Mouse (Mus musculus): ENCODE results near the gene Pak1ip1. TPM values are rescaled to one million over a fixed set of nuclear protein-coding genes. Genes with fewer than 3 reads are reported as not detected.
"Not testable (repeated sequence)": the region's sequence is repeated elsewhere in the genome, so short reads cannot be mapped to it uniquely, and the experiment has no call there.

The Pak1ip1 gene
- polyA plus RNA-seq, 1 experiment from 2014 or later = 68.5 TPM

DNA sequence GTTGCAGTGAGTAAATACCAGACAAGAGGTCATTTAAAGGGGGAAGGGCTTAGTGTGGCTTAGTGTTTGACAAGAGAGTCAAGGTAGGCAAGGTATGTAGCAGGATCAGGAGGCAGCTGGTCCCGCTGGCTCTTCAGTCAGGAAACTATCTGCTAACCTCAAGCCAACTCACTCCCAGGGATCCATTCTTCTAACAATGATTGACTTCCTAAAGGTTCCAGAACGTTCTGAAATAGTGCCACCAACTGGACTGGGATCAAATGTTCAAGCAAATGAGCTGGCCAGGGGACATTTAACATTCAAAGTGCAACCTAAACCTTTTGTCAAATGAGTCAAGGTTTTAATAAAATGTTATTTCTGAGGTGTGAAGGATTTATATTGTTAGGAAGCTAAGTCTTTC, 21.5 kb upstream of the Pak1ip1 start:
- 49% methylated on average over 2 of the region's 2 CpGs for WGBS
- Histone ChIP-seq H3K4me1 (no peaks in the 10 kb centered on the region), H3K4me3 (replicated peaks) (no peak overlapping the region), H3K36me3 (no peaks in the 10 kb centered on the region), H3K27me3 (no peaks in the 10 kb centered on the region), H3K9me3 (replicated peaks) (no peaks in the 10 kb centered on the region), H3K4me2 (no peak overlapping the region), H3K9ac (no peak overlapping the region), H3K27ac (peak overlapping the region; percentile 10; the same call in 1 of the 2 replicates)
- ATAC-seq (replicated peaks; ENCODE audit: low FRiP score) = no peak

DNA sequence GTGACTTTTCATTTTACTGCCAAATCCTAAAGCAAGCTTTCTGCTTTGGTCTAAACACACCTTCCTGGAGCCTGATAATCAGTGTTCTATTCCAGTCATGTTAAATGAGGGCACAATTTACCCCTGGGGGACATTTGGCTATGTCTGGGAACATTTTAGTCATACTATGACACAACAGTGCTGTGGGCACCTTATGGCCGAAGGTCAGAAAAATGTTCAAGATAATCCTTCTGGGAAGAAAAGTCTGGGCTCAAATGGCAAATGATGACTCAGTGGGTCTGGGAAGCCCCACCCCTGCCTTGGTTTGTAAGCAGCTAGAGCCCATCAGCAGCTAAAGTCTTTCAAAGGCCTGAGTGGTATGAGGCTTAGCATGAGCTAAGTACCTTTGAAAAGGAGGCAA, 18.1 kb upstream of the Pak1ip1 start:
- Histone ChIP-seq H3K27ac (no peak overlapping the region), H3K9ac (no peak overlapping the region), H3K36me3 (no peaks in the 10 kb centered on the region), H3K4me3 (replicated peaks) (no peak overlapping the region), H3K9me3 (replicated peaks) (no peaks in the 10 kb centered on the region), H3K27me3 (no peaks in the 10 kb centered on the region), H3K4me1 (no peaks in the 10 kb centered on the region), H3K4me2 (no peak overlapping the region)
- 85% methylated on average over 1 of the region's 1 CpGs for WGBS
- ATAC-seq (replicated peaks; ENCODE audit: low FRiP score) = no peak

DNA sequence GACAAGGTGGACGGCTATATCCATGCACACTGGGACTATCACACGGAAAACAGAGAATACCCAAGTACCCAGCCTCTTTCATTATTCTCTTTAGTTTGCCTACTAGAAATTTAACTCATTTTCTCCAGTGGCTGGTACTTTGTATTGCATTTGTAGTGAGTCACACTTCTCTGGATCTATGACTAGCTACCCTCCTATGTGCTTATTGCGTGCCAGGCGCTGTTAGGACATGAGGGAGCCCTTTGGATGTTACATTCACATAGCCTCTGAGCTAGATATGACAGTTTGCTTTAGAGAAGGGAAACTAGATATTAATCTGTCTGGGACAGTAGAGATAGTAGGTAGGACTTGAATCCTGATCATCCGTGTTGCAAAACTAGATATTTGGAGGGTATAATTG, 14.7 kb upstream of the Pak1ip1 start:
- Histone ChIP-seq H3K4me1 (no peaks in the 10 kb centered on the region), H3K9ac (no peak overlapping the region), H3K4me2 (no peak overlapping the region), H3K4me3 (replicated peaks) (no peak overlapping the region), H3K36me3 (no peaks in the 10 kb centered on the region), H3K9me3 (replicated peaks) (no peaks in the 10 kb centered on the region), H3K27me3 (no peaks in the 10 kb centered on the region), H3K27ac (no peak overlapping the region)
- WGBS = 92% methylated on average over 5 of the region's 5 CpGs
- no peak for ATAC-seq (replicated peaks; ENCODE audit: low FRiP score)

DNA sequence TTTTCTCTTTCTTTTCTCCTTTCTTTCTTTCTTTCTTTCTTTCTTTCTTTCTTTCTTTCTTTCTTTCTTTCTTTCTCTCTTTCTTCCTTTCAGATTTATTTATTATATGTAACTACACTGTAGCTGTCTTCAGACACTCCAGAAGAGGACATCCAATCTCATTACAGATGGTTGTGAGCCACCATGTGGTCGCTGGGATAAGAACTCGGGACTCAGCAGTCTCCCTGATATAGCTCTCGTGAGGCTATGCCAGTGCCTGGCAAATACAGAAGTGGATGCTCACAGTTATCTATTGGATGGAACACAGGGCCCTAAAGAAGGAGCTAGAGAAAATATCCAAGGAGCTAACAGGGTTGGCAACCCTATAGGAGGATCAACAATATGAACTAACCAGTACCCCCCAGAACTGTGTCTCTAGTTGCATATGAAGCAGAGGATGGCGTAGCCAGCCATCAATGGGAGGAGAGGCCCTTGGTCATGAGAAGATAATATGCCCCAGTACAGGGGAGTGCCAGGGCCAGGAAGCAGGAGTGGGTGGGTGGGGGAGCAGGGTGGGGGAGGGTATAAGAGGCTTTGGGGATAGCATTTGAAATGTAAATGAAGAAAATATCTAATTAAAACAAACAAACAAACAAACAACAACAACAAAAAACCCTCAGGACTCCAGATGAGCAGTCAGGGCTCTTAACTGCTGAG, 13.1 kb upstream of the Pak1ip1 start:
- H3K4me2 ChIP-seq; H3K27me3 ChIP-seq; H3K9ac ChIP-seq; ATAC-seq (replicated peaks; ENCODE audit: low FRiP score); H3K36me3 ChIP-seq; H3K9me3 ChIP-seq (replicated peaks); H3K4me3 ChIP-seq (replicated peaks); H3K4me1 ChIP-seq; H3K27ac ChIP-seq: not testable (repeated sequence)
- WGBS = 67% methylated on average over 4 of the region's 4 CpGs

DNA sequence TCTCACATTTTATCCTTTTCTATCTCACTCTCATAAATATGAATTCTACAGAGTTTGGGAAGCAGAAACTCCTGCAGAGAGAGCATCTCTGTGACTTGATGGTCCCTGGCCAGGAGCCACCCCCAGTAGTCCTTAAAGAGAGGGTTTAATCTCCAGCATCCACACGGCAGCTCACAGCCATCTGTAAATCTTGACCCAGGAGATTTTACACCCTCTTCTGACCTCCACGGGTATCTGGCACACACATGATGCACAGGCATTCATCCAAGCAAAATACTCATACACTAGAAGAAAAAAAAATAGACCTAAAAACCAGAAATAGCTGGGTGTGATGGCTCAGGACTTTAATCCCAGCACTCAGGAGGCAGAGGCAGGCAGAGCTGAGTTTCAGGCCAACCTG, 12.4 kb upstream of the Pak1ip1 start:
- H3K9ac ChIP-seq = no peak overlapping the region
- H3K27ac ChIP-seq = no peak overlapping the region
- no peak overlapping the region for H3K4me3 ChIP-seq (replicated peaks)
- H3K36me3 ChIP-seq = no peaks in the 10 kb centered on the region
- no peaks in the 10 kb centered on the region for H3K4me1 ChIP-seq
- no peak for ATAC-seq (replicated peaks; ENCODE audit: low FRiP score)
- H3K27me3 ChIP-seq = no peaks in the 10 kb centered on the region
- no peak overlapping the region for H3K4me2 ChIP-seq
- H3K9me3 ChIP-seq (replicated peaks) = no peaks in the 10 kb centered on the region
- 41% methylated on average over 2 of the region's 2 CpGs for WGBS

DNA sequence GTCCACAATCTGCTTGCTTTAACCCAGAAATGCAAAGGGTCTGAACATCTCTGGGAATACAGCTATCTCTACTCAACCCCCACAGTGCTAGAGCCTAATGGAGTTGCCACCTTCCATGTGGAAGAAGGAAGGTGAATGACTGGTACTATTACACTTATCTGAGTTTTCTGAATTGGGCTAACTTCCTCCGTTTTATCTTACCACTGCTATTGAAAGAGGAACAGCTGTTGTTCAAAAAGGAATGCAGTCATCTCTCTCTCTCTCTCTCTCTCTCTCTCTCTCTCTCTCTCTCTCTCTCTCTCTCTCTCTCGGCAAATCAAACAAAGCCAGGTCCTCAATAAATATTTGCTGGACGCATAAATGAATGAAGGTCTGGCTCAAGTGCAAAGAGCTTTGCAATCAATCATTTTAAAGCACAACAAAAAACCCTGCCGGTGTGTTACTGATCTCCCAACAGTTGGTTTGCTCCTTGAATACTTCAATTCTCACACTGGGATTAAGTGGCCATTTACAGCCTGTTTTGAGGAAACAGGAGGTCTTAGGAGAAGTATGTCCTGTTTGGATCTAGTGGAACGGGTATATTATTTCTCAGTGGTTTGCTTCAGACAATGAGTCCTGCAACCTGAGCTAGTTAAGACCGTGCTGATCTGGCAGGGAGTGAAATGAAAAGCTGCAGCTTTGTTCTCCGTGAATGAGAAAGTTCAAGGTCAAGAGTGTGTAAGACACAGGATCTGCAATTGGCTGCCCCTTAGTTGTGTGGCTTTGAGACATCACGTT, 6.1 kb upstream of the Pak1ip1 start:
- 15% methylated on average over 8 of the region's 8 CpGs for WGBS
- peak; percentile 89 for ATAC-seq (replicated peaks; ENCODE audit: low FRiP score)
- no peak overlapping the region for H3K4me3 ChIP-seq (replicated peaks)
- H3K27me3 ChIP-seq = no peaks in the 10 kb centered on the region
- no peaks in the 10 kb centered on the region for H3K36me3 ChIP-seq
- H3K4me2 ChIP-seq = peak overlapping the region; percentile 20; the same call in 1 of the 2 replicates
- no peaks in the 10 kb centered on the region for H3K9me3 ChIP-seq (replicated peaks)
- peak overlapping the region; percentile 63 for H3K27ac ChIP-seq
- H3K9ac ChIP-seq = no peak overlapping the region
- H3K4me1 ChIP-seq = peaks cover 13% of the 10 kb centered on the region

DNA sequence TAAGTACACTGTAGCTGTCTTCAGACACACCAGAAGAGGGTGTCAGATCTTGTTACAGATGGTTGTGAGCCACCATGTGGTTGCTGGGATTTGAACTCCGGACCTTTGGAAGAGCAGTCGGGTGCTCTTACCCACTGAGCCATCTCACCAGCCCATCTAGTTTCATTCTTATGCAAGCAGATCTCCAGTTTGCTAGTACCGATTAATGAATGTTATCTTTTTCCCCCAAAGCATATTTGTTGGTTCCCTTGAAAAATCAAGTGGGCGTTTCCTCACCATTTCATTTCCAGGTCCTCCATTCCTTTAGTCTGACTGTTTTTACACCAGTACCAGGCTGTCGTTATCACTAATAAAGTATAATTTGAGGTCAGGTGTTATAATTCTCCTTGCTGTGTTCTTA, 2.3 kb upstream of the Pak1ip1 start:
- H3K27ac ChIP-seq; ATAC-seq (replicated peaks; ENCODE audit: low FRiP score); H3K36me3 ChIP-seq; H3K9me3 ChIP-seq (replicated peaks); H3K9ac ChIP-seq; H3K4me3 ChIP-seq (replicated peaks); H3K27me3 ChIP-seq; H3K4me2 ChIP-seq: not testable (repeated sequence)
- peaks cover 26% of the 10 kb centered on the region for H3K4me1 ChIP-seq
- 88% methylated on average over 5 of the region's 5 CpGs for WGBS

DNA sequence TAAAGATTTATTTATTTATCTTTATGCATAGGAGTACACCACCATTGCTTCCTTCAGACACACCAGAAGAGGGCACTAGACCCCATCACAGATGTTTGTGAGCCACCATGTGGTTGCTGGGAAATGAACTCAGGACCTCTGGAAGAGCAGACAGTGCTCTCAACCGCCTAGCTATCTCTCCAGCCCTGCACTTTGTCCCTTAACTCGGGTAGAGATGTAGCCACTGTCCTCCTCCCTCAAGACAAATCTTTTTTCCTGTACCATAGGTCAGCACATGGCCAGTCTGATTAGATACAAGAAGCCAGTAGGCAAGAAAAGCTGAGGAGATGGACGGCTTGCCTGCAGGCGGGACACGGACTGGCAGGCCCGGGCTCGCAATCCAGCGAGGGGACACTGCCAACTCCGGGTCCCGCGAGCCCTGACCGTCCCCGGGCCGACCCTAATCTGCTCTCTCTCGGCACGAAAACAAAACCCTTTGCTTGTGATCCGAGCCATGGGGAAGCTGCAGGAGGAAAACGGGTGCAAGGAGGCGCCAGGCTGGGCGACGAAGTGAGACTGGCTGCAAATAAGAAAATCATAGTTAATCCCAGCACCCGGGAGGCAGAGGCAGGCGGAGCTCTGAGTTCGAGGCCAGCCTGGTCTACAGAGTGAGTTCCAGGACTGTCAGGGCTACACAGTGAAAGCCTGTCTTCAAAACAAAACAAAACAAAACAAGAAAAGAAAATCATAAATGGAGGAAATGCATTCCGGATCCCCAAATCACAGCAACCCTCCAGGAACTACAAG, 490 bp upstream of the Pak1ip1 start:
- Histone ChIP-seq H3K9me3 (replicated peaks) (no peaks in the 10 kb centered on the region), H3K36me3 (peaks cover 19% of the 10 kb centered on the region), H3K4me1 (peaks cover 13% of the 10 kb centered on the region), H3K9ac (peak overlapping the region; percentile 85), H3K4me3 (replicated peaks) (peak overlapping the region; percentile 98), H3K27me3 (no peaks in the 10 kb centered on the region), H3K4me2 (peak overlapping the region; percentile 87), H3K27ac (peak overlapping the region; percentile 100)
- 1% methylated on average over 25 of the region's 25 CpGs for WGBS
- peak; percentile 40 for ATAC-seq (replicated peaks; ENCODE audit: low FRiP score)

DNA sequence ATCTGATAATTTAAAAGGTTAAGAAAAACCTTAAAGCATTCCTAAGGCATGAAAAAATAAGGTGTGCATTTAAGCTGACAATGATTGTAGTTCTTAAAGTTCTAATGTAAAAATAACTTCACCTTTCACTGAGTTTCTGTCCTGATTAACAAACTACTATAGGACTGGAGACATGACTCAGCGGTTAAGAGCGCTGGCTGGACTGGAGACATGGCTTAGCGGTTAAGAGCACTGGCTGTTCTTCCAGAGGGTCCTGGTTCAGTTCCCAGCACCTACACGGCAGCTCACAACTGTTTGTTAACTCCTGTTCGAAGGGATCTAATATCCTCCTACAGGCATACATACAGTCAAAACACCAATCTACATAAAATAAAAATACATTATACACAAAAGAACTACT, 1.2 kb downstream of the Pak1ip1 start:
- peak overlapping the region; percentile 98 for H3K4me3 ChIP-seq (replicated peaks)
- H3K36me3 ChIP-seq = peaks cover 36% of the 10 kb centered on the region
- H3K4me2 ChIP-seq = peak overlapping the region; percentile 87
- no peak for ATAC-seq (replicated peaks; ENCODE audit: low FRiP score)
- no peak overlapping the region for H3K9ac ChIP-seq
- 84% methylated on average over 5 of the region's 5 CpGs for WGBS
- peaks cover 13% of the 10 kb centered on the region for H3K4me1 ChIP-seq
- no peak overlapping the region for H3K27ac ChIP-seq
- no peaks in the 10 kb centered on the region for H3K27me3 ChIP-seq
- no peaks in the 10 kb centered on the region for H3K9me3 ChIP-seq (replicated peaks)

DNA sequence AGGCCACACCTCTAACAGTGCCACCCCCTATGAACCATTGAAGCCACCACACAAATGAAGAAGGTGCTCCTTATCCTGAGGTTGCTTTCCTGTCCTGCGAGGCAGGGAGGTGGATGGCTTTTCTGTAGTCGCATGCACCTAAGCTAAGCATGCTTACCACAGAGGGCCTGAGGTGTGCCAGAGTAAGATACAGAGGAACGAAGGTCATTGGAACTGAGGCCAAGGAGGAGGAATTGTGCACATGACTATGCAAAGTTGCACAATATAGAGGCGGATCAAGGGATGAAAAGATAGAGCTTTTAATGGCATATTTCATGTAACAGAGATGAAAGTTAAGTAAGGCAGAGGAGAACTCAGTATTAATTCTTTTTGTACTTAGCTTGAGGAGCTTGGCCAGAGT, 5.4 kb downstream of the Pak1ip1 start:
- Histone ChIP-seq H3K9me3 (replicated peaks) (no peaks in the 10 kb centered on the region), H3K4me2 (no peak overlapping the region), H3K27me3 (no peaks in the 10 kb centered on the region), H3K9ac (no peak overlapping the region), H3K36me3 (peaks cover 79% of the 10 kb centered on the region), H3K4me1 (peaks cover 7% of the 10 kb centered on the region), H3K4me3 (replicated peaks) (no peak overlapping the region), H3K27ac (no peak overlapping the region)
- WGBS = 97% methylated on average over 4 of the region's 4 CpGs
- no peak for ATAC-seq (replicated peaks; ENCODE audit: low FRiP score)

DNA sequence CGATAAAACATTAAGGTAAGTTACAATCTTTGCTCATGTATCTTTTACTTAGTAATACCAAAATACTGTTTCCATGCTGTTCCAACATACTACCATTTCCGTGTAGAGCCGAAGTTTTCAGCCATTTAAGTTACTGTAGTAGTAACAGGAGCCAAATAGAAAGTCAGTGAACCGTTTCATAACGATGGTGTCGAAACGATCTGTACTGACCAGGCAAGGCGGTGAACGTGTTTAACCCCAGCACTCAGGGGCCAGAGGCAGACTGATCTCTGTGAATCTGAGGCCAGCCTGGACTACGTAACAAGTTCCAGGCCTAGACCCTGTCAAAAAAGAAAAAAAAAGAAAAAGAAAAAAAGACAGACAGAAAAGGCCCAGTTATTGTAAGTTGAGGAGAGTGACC, 7.4 kb downstream of the Pak1ip1 start:
- H3K4me3 ChIP-seq (replicated peaks) = no peak overlapping the region
- peaks cover 99% of the 10 kb centered on the region for H3K36me3 ChIP-seq
- no peaks in the 10 kb centered on the region for H3K27me3 ChIP-seq
- 84% methylated on average over 10 of the region's 10 CpGs for WGBS
- H3K9ac ChIP-seq = no peak overlapping the region
- H3K4me2 ChIP-seq = no peak overlapping the region
- no peaks in the 10 kb centered on the region for H3K9me3 ChIP-seq (replicated peaks)
- no peak overlapping the region for H3K27ac ChIP-seq
- no peaks in the 10 kb centered on the region for H3K4me1 ChIP-seq
- ATAC-seq (replicated peaks; ENCODE audit: low FRiP score) = no peak

DNA sequence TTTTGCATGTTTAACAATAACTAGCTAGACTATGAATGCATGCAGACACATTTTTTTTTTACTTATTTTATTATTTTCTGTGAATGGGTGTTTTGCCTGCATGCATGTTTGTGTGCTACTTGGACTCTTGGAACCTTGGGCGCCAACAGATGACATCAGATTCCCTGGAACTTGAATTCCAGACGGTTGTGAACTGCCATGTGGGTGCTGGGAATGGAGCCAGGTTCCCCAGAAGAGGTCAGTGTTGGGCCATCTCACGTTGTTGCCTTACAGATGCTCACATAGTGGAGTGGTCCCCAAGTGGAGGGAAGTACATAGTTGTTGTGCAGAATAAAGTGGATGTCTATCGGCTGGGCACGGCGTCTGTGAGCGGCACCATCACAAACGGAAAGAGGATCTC, 8.1 kb downstream of the Pak1ip1 start:
- WGBS = 86% methylated on average over 8 of the region's 8 CpGs
- Histone ChIP-seq H3K9ac (no peak overlapping the region), H3K4me1 (no peaks in the 10 kb centered on the region), H3K4me3 (replicated peaks) (no peak overlapping the region), H3K9me3 (replicated peaks) (no peaks in the 10 kb centered on the region), H3K27me3 (no peaks in the 10 kb centered on the region), H3K4me2 (no peak overlapping the region), H3K36me3 (peaks cover 98% of the 10 kb centered on the region), H3K27ac (no peak overlapping the region)
- ATAC-seq (replicated peaks; ENCODE audit: low FRiP score) = no peak

Measured in kidney, embryonic 15.5 days (tissue).